Mouse (Mus musculus): ENCODE data around the gene Iqch.

Gene Iqch

GRCm38 (mm10) chr9:63495786-63496185 lies 106.5 kb downstream of the Iqch start:
- DNase-seq (ENCODE audit: low read depth), result no peak

DNA sequence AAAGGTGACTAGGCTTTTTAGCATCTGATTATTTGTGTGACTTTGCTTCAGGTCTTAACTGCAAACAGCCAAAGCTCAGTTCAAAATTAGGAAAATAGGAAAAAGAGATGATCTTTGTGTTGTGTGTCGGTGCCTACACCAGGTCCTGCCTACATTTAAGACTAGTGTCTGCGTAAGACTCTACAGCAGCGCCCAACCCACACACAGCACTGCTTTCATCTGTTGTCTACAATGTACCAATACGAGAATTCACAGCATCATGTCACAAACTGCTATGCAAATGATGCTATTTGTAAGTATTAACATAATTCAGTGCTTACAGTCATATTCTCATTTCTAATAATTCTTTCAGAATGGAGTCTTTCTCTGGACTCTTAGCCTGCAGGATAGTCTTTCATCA lies 108.5 kb downstream of the Iqch start:
- DNase-seq (ENCODE audit: low read depth), result no peak

- DNase-seq (ENCODE audit: low read depth), result no peak
Observed at GRCm38 (mm10) chr9:63492291-63492690, 110.0 kb downstream of the Iqch start.

- DNase-seq (ENCODE audit: low read depth), result no peak
Observed at GRCm38 (mm10) chr9:63490521-63491307, 111.6 kb downstream of the Iqch start.

DNA sequence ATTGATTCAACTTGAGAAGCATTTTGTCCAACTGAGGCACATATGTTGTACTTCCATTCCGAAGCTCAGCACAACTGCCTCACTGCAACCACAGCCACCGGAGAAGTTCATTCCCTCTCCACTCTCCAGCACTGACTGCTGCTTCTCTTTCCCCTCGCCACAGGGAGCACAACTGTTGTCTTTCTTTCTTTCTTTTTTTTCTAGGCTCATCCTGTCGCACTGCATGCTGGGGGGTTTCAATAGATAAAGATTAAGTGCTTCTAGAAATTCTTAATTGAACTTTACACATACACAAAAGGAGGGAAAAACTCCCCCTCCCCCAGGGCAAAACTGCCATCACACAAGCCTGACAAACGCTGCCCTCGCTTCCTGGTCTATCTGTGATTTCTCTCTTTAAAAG lies 113.1 kb downstream of the Iqch start:
- no peak for DNase-seq (ENCODE audit: low read depth)

GRCm38 (mm10) chr9:63465561-63465960 lies 136.7 kb downstream of the Iqch start:
- DNase-seq (ENCODE audit: low read depth), result no peak

DNA sequence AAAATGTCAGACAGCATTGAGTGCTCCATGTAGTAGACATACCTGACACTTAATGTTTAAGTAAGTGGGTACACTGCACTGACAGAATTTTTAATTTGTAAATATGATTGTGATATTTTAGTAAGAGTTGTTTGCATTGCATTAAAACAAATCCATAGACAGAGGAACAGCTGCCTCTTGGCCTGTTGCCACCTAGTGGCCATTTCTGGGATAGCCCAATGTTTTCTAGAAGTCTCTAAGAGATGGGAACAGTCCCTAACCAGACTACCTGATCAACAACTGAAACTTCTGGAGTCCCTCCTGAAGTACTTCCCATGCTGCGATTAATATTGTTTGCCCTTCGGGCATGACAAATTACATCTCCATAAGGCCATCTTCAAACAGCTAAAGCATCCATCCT lies 140.0 kb downstream of the Iqch start:
- DNase-seq (ENCODE audit: low read depth), result peak; percentile 84

- no peak for DNase-seq (ENCODE audit: low read depth)
Observed at GRCm38 (mm10) chr9:63456401-63456800, 145.9 kb downstream of the Iqch start.

GRCm38 (mm10) chr9:63454341-63454740 lies 148.0 kb downstream of the Iqch start:
- DNase-seq (ENCODE audit: low read depth), result no peak

DNA sequence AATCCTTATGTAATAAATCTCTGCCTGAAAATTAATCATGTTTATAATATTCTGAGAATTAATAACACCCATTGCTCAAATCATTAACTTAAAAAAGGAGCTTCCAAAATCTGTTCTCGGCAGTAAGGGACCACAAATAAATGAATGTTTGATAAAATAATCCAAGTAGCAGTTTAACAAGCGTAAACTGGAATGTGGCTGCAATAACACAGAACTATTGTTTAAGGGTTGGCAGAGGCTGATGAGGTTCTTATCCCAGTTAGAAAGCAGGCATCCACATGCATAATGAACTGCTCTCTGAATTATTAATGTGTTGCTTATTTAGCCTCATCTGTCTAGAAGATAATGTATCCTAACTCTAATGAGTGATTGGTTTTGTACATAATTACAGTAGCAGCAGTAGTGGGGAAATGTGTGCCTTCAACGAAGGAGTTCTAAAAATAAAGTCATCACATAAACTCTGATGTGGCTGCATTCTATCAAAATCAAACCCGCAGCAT lies 151.7 kb downstream of the Iqch start:
- DNase-seq (ENCODE audit: low read depth), result no peak

- no peak for DNase-seq (ENCODE audit: low read depth)
Observed at GRCm38 (mm10) chr9:63443695-63444094, 158.6 kb downstream of the Iqch start.

DNA sequence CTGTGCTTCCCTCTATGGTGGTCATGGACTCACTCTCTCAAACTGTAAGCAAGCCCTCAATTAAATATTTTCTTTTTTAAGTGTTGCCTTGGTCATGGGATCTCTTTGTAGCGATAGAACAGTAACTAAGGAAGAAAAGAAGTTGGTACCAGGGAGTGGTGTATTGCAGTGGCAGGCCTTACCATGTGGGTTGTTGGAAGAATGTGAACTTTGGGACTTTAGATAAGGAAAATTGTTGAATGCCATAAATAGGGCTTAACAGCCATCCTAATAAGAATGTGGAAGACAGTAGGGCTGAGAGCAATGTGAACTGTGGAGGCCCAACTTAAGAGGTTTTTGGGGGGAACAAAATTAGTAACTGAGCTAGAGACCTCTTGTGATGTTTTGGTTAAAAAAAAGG lies 171.6 kb downstream of the Iqch start:
- DNase-seq (ENCODE audit: low read depth), result no peak

DNA sequence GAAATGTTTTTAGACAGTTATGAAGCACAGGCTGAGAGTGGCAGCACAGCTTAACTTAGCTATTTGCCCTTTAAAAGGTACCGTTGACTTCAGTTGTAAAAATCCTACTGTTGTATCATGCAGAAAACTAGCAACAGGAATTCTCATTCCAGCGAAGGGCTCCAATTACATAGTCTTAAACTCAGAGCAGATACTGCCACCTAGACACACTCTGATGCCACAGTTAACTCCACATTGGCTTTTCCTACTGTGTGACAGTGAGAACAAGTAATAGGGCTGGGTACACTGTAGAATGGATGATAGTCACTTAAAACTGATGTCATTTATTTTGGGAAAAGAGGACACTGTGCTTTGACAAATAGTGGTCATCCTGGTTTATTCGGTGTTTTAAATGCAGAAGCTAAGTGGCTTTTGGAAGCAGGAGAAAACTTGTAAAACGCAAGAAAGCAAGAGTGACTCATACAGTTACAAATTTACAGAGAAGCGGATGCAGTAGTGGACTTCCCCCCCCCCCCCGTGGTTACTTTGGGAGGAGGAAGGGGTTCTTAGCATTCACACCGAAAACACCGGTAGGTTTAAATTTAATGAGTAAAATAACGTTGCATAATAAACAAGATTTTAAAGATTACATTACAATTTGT lies 181.1 kb downstream of the Iqch start:
- no peak for DNase-seq (ENCODE audit: low read depth)

DNA sequence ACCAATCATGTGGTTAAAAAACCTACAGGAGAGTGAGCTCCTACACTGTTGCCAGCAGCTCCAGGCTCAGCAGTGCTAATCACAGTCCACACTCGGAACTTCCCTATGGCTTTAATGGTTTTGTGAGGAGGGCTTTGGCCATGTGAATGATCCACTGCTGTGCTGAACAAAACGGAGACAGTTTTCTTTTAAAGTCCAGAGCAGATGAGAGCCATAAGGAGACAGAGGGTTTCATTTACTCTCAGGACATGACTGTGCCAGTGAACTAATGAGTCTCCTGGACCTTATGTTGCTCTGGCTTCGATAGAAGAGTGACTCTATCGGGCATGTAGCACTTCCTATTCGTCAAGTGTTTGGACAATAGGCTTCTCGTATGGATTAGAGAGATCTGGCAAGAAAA lies 181.9 kb downstream of the Iqch start:
- DNase-seq (ENCODE audit: low read depth), result no peak

- no peak for DNase-seq (ENCODE audit: low read depth)
Observed at GRCm38 (mm10) chr9:63400176-63400575, 202.1 kb downstream of the Iqch start.

DNA sequence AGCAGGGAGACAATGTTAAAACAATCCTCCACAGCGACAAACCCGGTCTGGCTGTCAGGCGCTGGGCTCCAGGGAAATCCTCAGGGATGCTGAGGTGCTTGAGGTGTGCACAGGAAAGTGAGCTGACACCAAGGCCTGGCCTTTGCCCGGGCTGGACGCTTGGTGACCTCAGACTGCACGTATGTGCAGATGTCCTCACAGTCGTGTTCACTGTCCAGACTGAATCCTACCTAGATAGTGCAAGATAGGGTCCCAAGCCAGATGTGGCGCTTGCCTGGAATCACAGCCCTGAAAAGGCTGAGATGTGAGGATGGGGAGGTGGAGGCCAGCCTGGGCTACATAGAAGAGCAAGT lies 202.9 kb downstream of the Iqch start:
- no peak for DNase-seq (ENCODE audit: low read depth)

- DNase-seq (ENCODE audit: low read depth), result peak; percentile 96
Observed at GRCm38 (mm10) chr9:63398611-63399462, 203.5 kb downstream of the Iqch start, which contains the start of gene 2300009A05Rik. 2300009A05Rik (minus strand) TSS chr9:63399246.

GRCm38 (mm10) chr9:63395612-63396011 lies 206.7 kb downstream of the Iqch start:
- DNase-seq (ENCODE audit: low read depth), result no peak

DNA sequence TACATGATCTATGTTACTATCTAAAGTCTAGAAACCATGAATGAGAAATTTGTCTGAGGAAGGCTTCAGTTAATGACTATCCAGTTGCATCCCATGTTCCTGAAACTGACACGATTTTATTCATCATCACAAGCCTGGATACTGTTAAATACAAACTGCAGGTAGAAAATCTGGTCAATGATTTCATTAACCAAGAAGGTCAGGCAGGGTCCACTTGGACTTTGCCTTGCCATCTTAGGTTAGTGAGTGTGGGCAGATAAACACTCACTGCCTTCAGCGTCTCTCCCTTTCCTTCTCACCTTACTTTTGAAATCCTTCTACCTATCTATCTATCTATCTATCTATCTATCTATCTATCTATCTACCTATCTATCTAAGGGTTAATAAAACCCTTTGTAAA lies 211.0 kb downstream of the Iqch start:
- DNase-seq (ENCODE audit: low read depth), result no peak

DNA sequence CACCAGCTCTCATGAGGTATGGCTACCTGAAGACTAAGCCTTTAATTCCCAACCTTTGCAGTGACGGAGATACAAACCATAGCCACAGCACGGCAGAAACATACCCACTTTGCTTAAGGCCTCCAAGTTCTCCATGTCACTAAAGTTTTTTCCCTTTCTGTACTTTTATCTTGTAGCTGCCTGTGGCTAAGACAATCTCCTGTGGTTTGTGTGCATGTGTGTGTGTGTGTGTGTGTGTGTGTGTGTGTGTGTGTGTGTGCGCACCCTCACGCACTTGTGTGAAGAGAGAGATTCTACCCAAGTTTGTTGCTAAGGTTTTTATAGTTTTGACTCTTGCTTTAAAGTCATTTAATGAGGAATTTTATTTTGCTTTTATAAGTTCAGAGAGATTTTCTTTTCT lies 219.5 kb downstream of the Iqch start:
- no peak for DNase-seq (ENCODE audit: low read depth)

DNA sequence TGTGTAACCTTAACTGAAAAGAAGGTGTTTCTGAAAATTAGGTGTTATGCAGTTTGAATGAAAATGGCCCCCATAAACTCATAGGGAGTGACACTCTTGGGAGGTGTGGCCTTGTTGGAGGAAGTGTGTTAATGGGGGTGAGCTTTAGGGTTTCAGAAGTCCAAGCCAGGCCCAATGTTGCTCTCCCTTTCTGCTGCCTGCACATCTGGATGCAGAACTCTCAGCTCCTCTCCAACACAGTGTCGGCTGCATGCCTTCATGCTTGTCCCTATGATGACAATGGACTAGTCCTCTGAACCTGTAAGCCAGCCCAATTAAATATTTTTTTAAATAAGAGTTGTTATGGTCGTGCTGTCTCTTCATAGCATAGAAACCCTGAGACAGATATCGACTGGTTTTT lies 222.0 kb downstream of the Iqch start:
- no peak for DNase-seq (ENCODE audit: low read depth)

DNA sequence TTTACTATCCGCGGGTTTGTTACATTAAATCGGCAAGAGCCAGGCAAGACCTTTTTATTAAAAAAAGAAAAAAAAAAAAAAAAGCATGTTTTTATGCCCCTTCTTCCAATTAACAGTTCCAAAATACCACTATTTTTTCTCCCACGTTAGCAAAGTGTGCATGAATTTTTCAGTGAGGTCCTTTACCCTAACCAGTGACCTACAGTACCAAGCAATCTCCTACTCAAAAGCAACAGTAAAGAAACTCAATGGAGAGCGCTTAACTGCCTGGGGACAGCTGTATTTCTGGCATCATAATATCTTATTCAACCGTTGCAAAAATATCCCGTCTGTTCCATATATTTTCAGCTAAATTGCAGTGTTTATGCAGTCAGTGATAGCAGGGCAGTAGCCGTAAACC lies 224.1 kb downstream of the Iqch start:
- DNase-seq (ENCODE audit: low read depth), result no peak

Measured in induced T-regulatory cell, adult 2 months (primary cell).